Mouse (Mus musculus): ENCODE results near the gene Gm45799. TPM values are rescaled to one million over a fixed set of nuclear protein-coding genes. Genes with fewer than 3 reads are reported as not detected.

The Gm45799 gene
- 10 to 100 TPM; 10.8 to 11.6 TPM for total RNA-seq (2021)

DNA sequence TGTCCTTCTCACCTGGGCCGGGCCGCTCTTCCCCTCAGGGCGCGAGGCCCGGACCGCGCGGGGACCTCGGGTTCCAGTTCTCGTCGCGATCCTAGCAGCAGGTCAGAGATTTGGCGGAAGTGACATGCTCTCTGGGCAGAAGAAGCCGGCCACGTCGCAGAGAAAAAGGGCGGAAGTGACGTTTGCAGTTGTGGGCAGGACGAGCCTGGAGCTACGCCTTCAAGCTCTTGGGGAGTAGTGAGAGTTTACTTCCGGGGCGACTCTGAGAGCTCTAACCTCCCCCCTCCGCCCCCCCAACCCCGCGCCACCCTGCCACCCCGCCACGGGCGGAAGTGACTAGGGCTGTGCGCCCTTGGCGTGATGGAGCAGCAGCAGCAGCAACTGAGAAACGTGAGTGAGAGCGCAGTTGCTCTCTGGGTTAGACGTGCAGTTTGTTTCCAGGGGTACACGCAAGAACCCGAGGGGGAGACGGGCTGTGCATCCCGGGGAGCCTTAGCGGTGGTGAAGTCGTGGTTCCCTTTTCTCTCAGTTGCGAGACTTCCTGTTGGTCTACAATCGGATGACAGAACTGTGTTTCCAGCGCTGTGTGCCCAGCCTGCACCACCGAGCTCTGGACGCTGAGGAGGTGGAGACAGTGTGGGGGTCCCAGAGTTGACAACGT is at the start of gene Gm45799, which contains the start of gene Arfip2:
TSS of gene Gm45799 (plus strand) at position 320 of the 661 bp plus-strand sequence.
TSS of gene Arfip2 (minus strand) at position 184 of the 661 bp plus-strand sequence.
- intact Hi-C loops (cut with DNase I), result loop anchor here (5.0 kb wide), 1 partner anchor 172 kb away; the partner anchor contains the start of gene Mrpl17
- DNase-seq (ENCODE audit: extremely low spot score in 1 of 2, low spot score in 2 of 2), result peak; percentile 96 to 99

DNA sequence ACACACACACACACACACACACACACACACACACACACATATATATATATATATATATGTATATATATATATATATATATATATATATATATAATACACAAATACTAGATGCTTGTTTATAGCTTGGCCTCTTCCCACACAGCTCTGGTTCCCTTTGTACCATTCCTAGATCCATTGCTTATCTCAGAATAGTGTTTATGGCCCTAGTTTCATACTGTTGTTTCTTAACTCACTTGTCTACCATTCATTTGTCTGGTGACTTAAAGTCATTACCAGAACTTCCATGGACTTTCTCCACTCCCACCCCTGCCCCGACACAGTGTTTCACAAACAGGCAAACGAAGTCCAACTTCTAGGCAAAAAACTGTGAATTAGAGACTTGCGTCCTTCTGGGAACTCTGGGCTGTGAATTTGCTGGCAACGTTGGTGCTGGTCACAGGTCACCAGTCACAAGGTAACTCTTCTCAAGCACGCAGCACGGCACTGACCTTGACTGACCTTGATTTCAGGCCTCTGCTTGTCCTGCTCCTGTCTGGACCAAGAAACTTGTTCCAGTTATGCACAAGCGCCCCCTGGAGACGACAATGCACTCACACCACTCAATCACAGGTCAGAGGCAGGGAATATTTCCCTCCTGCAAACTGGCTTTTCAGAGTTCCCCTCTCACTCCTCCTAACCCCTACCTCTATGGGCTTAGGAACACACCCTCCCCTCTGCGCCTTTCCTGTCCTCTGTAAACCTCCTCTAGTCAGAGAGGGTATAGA is 37.3 kb upstream of the Gm45799 start:
- intact Hi-C loops (cut with DNase I), result loop anchor here (5.0 kb wide), 1 partner anchor 51 kb away; the partner anchor contains the start of gene Smpd1
- DNase-seq (ENCODE audit: extremely low spot score in 1 of 2, low spot score in 2 of 2), result peak; percentile 46 to 77

DNA sequence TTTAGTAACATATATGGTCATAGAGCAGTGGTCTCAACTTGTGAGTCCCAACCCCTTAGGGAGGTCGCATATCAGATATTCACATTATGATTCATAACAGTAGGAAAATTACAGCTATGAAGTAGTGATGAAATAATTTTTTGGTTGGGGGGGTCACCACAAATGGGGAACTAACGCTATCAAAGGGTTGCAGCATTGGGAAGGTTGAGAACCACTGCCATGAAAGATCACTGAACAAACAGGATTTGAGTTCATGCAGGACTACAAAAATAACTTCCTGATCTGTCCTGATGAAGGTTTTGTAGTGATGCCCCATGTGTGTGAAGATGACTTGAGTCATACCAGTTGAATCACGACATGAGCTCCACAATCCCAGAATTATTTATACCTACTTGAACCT is 31.9 kb upstream of the Gm45799 start:
- intact Hi-C loops (cut with DNase I), result no loop called here
- no peak for DNase-seq (ENCODE audit: extremely low spot score in 1 of 2, low spot score in 2 of 2)

DNA sequence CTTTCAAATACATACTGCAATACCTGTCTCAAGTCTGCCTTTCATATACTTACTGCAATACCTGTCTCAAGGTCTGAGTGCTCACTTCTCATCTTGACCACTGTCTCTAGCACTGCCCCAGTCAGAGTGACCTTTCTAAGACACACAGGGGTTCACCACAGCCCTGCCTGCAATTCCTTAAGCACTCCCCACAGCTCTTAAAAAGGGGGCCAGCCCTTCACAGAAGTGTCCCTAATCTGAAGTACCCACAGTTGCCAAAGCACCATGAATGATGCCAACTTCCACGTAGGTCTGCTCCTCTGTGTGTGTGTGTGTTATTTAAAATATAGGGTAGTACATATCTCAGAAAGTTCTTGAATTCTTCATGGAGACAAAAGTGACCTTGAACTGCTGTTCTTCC is 28.6 kb upstream of the Gm45799 start:
- intact Hi-C loops (cut with DNase I), result no loop called here
- no peak for DNase-seq (ENCODE audit: extremely low spot score in 1 of 2, low spot score in 2 of 2)

DNA sequence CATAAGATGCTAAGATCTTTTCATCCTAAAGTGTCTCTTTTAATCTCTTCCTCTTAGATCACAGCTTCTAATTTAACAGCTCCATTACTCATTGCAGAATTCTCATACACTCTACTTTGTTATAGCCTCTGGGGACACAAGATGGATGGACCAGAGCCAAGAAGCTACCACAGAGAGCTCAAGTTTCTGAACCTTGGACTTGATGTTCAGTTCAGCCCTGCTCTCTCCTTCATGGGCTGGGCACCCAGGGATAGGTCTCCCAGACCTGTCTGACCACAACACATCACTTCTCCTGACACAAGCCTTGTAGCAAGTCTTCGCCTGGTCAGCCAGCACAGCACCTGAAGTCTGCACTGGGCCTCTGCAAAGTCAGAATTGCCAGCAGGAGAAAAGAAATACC is 26.0 kb upstream of the Gm45799 start:
- intact Hi-C loops (cut with DNase I), result no loop called here
- no peak for DNase-seq (ENCODE audit: extremely low spot score in 1 of 2, low spot score in 2 of 2)

DNA sequence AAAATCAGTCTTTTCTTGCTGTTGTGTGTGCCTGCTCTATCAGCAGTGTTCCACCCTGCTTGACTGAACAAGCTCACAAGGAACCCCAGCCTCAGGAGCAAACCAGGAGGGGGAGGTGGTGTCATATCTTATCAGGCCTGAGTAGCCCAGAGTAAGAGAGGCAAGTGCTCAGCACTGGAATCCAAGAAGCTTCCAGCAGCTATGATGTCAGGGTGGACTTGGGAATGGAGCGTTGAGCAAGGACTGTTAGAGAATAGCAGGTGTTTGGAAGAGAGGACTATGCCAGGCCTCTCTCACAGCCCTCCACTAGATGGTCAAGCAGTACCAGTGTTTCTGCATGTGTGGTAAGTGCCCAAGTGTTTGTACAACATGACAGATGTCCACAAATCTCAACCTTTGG is 24.6 kb upstream of the Gm45799 start:
- no peak for DNase-seq (ENCODE audit: extremely low spot score in 1 of 2, low spot score in 2 of 2)
- intact Hi-C loops (cut with DNase I), result no loop called here

DNA sequence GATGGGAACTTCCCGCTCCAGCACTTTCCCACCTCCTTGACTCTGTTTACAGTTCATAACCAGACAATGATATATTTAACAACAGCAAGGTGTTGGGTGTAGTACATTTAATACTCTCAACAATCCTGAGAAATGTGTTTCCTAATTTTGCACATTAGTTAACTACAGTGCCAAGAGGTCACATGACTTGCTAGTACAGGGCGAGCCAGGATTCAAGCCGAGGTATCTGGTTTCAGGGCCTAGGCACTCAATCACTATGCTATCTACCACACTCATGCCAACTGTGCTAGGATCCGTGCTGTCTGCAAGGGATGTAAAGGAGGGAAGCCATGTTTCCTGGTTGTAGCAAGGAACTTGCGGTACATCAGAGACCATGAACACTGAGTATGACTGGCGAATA is 23.8 kb upstream of the Gm45799 start:
- DNase-seq (ENCODE audit: extremely low spot score in 1 of 2, low spot score in 2 of 2), result no peak
- intact Hi-C loops (cut with DNase I), result no loop called here

DNA sequence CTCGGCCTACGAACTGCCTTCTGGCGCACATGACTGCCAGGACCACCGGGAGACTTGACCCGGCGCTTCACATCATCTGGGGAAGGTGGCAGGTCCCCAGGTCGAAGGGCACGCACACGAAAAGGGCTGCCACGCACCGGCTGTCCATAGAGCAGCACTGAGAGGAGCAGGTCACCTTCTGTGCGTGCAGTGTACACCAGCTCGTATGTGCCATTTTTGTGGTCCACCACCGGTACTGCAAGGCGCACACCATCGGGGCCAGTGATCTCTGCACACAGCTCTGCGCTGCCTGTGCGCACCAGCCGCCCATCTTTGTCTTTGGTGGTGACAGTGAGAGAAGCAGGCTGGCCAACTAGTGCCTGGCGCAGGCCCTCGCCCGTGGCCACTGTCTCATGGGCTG is 22.5 kb upstream of the Gm45799 start:
- DNase-seq (ENCODE audit: extremely low spot score in 1 of 2, low spot score in 2 of 2), result no peak
- intact Hi-C loops (cut with DNase I), result no loop called here

DNA sequence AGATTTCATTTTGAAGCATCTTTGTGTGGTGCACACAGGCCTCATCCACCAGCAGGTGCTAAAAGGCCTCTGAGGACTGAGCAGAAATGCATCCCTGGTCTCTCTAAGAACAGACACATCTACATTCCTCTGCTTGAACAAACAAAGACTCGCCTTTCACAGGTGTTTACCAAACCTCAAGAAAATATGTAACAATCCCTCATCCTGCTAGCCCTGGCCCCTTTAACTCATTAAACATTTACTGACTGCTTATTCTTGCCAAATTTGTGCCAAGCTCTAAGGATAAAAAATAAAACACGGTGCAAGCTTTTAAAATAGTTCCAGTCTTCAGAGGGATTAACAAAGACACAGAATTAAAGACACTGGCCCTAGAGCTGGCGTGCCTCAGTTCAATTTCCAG is 20.7 kb upstream of the Gm45799 start:
- DNase-seq (ENCODE audit: extremely low spot score in 1 of 2, low spot score in 2 of 2), result no peak

DNA sequence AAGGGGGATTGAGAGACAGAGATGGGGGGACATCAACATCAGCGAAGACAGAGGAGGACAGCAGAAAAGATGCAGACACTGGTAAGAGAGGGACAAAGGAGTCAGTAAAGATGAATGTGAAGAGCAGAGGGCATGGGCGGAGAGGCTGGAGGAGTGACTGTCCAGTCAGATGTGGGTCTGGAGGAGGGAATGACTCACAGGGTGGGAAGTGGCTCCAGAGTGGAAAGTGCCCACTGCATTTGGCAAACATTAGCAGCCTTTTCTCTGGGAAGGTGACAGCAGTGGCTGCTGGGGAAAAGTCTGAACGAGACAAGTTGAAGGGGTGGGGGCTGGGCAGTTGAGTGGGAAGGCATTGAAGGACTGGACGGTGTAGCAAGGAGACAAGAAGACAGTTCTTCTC is 19.3 kb upstream of the Gm45799 start:
- intact Hi-C loops (cut with DNase I), result no loop called here
- no peak for DNase-seq (ENCODE audit: extremely low spot score in 1 of 2, low spot score in 2 of 2)

More for the DNA sequence above, 20.7 kb upstream of the Gm45799 start:
- intact Hi-C loops (cut with DNase I), result no loop called here

DNA sequence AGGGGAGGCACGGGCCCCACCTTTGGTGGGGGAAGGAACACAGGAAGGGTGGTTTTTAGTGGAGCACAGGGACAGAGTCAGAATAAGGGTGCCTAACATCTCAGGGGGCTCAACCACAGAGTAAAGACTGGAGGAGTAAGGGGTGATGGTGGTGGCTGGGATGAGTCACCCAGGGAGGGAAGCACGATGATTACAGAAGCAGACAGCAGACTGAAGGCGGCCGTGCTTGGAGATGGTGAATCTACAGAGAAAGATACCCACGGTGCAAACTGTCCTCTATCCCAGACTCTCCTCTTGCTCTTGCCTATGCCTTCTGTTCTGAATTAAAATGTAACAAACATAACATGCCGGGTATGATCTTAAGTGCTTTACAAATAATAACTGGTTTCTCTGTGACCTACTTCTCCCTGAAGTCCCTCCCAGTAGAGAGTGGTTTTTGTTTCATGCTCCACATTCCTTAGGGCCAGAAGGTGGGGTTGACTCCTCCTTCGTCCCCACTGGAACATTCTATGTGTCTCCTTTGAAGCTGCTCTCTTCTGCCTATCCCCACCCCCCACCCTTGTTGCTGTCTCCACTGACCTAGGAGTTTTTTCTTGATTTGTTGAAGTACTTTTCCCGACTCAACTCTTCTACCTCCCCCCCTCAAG is 18.6 kb upstream of the Gm45799 start:
- intact Hi-C loops (cut with DNase I), result no loop called here
- DNase-seq (ENCODE audit: extremely low spot score in 1 of 2, low spot score in 2 of 2), result no peak

DNA sequence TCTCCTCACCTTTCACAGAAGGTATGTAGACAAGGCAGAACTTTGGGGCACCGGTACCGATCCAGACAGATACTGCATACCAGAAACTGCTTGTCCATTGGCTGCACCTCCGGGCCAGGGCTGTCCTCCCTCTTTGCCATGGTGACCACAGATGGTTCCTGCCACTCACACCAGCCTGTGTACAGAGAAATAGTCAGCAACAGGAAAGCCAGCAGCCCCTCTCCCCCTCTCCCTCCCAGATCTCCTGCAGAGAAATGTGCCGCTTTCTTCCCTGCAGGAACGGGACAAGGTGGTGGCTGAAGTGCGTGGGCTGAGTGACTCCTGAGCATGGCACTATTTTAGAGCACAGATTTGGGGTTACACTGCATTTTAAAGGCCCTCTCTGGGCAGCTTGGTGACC is 15.0 kb upstream of the Gm45799 start:
- intact Hi-C loops (cut with DNase I), result no loop called here
- DNase-seq (ENCODE audit: extremely low spot score in 1 of 2, low spot score in 2 of 2), result no peak

DNA sequence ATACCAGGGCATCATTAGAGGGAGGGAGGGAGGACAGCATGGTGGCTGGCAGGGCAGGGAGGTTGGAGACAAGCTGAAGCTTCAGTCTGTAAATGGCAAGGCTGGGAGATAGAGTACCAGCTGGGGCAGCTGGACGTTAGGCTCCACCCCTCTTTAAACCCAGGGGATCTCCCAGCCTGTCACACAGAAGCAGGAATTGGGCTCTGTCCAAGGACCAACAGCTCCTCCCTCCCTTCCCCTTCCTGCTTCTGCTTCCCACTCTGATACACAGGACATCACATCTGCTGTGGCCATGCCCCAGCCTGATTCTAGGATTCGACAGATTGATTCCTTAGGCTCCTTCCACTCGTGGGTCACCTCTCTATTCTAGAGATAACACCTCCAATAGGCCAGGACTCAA is 11.7 kb upstream of the Gm45799 start:
- DNase-seq (ENCODE audit: extremely low spot score in 1 of 2, low spot score in 2 of 2), result peak; percentile 32 to 84
- intact Hi-C loops (cut with DNase I), result no loop called here

DNA sequence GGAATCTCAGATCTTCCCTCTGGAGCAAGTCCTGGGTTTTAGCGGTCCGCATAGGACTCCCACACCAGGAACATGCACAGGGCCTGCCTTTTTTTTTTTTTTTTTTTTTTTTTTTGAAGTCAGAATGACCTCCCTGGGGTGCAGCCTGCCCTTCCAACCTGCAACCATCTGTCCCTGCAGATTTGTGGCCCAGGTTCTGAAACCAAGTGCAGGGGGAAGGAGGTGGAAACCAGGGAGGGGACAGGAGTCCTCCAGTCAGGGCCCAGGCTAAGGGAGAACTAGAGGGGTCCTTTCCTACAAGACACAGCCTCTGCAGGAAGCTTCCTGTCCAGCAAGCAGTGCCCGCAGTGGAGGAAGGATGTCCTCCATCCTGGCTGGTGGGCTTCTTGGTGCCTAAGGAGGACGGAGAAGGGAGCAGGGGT is 7.8 kb upstream of the Gm45799 start:
- intact Hi-C loops (cut with DNase I), result loop anchor here (5.0 to 10.0 kb wide), 2 partner anchors 55 to 102 kb away; partner anchors contain the start of genes Ilk and Rrp8
- DNase-seq (ENCODE audit: extremely low spot score in 1 of 2, low spot score in 2 of 2), result peak in 1 of 2 experiments; percentile 53

DNA sequence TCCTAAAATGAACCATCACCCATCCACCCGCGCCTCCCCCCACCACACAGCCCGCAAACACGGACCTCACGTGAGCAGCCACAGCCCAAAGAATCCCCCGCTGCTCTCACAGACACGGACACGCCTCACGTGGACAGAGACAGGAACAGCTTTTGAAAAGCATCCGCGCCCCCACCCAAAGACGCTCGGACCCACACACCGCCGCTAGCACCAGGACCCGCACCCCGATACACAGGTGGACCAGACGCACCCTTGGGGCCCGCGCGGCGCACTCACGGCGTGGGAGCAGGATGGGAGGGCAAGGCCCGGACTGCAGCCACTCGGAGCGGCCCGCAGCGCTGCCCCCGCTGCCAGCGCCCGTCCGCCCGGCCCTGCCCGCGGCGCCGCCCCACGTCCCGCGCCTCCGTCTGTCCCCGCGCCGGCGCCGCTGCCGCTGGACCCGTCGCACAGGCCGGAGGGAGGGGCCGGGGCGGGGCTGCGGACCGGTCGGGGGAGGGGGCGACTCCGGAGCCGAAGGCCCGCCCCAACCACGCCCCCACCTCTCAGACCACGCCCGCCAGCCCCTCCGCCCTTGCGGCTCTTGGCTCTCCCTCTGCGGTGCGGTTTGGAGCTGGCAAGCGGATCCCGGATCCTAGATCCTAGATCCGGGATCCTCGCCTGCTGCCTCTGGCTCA is 7.1 kb upstream of the Gm45799 start, which contains the start of gene Trim3:
TSS of gene Trim3 (minus strand) at position 445 of the 674 bp plus-strand sequence.
- DNase-seq (ENCODE audit: extremely low spot score in 1 of 2, low spot score in 2 of 2), result peak; percentile 79 to 95
- intact Hi-C loops (cut with DNase I), result loop anchor here (5.0 to 10.0 kb wide), 2 partner anchors 56 to 102 kb away; partner anchors contain the start of genes Ilk and Rrp8

DNA sequence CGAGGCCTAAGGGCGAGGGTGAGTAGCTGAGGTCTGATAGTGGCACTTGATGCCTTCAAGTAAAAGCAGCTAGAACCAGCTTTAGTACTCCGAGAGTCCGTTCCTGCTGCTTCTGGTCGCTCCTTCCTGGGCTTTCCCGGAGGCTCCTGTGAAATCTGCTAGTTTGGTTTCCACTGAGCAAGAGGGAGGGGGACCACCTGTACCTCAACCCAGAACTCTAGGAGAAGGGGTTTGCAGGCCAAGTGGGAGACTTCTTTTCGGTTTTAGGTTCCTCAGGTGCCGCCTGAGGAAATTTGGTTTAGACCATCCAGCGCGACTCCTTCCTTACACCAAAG is 6.6 kb upstream of the Gm45799 start:
- no peak for DNase-seq (ENCODE audit: extremely low spot score in 1 of 2, low spot score in 2 of 2)
- intact Hi-C loops (cut with DNase I), result loop anchor here (5.0 to 10.0 kb wide), 2 partner anchors 56 to 101 kb away; partner anchors contain the start of genes Ilk and Rrp8

DNA sequence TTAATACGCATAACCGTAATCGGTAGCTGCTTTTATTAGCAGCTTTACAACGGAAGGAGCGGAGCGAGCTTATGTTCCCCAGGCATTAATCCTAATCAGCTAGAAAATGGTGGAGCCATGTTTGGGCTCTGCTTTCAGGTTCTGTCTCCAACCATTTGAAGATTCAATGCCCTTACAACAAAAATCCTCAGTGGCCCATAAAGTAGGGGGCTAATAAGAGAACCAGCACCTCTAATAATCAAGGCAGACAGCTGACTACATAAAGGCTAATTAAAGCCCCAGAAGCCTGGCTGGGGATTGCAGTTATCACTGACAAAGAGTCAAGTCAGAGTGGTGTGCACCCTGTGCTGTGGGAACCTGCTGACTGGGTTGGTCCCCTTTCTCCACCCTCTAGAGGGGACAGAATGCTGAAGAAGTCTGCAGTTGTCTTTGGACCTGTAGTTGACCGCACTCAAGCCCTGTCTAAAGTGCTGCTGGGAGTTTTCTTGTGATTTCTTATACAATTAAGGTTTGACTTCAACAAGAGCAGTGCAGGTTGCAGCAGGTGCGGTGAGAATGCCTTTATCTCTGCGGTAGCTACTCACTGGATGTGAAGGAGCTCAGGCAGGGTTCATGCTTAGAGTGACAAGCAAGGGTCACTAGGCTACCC is 6.0 kb upstream of the Gm45799 start:
- DNase-seq (ENCODE audit: extremely low spot score in 1 of 2, low spot score in 2 of 2), result no peak
- intact Hi-C loops (cut with DNase I), result loop anchor here (5.0 to 10.0 kb wide), 2 partner anchors 57 to 100 kb away; partner anchors contain the start of genes Ilk and Rrp8

DNA sequence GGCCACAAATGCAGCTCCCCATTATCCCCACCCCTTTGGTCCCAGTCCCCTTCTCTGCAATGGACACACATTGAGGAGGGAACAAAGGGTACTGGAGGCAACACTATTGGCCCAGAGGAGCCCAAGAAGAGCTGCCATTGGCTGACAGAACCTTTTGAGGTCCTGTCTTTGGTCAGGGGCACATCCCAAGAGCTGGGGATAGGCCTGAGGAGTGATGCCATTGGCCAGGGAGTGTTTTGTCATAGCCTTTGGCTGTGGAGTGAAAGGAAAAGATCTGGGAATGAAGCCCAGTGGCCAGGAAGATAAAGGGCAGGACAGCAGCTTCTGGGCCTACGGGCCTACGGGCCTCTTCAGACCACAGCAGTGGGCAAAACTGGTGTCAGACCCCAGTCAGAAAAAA is 4.6 kb upstream of the Gm45799 start:
- intact Hi-C loops (cut with DNase I), result loop anchor here (10.0 kb wide), 1 partner anchor 99 kb away; the partner anchor contains the start of genes Ilk and Rrp8
- DNase-seq (ENCODE audit: extremely low spot score in 1 of 2, low spot score in 2 of 2), result no peak

Measured in left cerebral cortex, postnatal 10 days (tissue).